Mouse (Mus musculus) c-Kit-positive CD71-positive TER-119-negative erythroid progenitor cells, embryonic 14.5 days (primary cell): ENCODE data around the gene Foxp4.
A peak's percentile ranks its signal among the peaks of the same experiment; 100 is the strongest.

Experiments
- DNase-seq: peaks from one replicate; pipeline ENCODE4 v3.0.0-alpha.2; 2013; ENCODE audit warnings: low read depth

The Foxp4 gene

DNA sequence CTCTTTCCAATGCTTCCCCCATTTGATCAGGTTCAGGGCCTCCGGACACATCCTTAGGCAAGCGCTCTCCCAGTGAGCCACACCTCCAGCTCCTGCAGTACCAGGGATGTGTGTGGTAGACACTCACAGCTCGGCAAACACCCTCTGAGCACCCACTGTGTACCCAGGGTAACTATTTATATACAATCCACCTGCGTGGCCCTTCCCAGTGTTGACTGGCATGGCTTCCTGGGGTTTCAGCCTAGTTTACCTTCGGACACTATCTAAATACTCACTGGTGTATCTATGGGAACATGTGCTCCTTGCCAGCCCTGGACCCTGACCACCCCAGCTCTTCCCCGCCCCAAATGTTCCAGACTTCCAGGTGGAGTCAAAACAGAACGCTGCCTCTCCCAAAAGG, 34.7 kb downstream of the Foxp4 start:
- DNase-seq = no peak

DNA sequence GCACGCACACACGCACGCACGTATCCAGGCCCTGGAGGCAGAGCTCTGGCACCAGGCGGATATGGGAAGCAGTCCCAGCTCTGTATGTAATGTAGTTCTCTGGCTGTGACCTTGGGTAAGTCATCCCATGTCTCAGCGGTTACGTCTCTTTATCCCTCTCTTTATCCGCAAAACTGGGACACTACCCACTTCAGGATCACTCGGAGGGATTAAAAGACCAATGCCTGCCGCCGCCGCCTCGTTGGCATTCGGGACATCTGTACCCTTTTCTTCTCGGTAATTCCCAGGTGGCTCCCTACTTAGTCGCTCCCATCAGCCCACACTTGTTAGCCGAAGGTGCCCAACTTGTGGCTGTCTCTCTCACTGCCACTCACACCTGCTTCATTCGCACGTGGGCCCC, 35.2 kb downstream of the Foxp4 start:
- DNase-seq = no peak

GRCm38 (mm10) chr17:47888641-47889040, 35.8 kb downstream of the Foxp4 start:
- no peak for DNase-seq

DNA sequence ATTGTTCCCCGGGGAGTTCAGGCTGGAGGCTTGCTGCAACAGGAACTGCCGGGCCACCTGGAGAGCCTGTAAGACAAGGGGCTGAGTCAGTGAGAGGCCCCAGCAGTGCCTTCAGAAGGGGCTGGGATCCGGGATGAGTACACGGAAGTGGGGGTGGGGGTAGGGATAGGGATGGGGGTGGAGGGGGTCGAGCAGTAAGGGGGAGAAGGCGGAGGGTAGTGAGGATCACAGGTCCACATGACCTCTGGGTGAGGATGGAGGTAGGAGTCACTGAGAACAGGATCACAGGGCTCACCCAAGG, 36.3 kb downstream of the Foxp4 start:
- no peak for DNase-seq

- DNase-seq = no peak
Measured at GRCm38 (mm10) chr17:47887381-47888154, 36.9 kb downstream of the Foxp4 start.

DNA sequence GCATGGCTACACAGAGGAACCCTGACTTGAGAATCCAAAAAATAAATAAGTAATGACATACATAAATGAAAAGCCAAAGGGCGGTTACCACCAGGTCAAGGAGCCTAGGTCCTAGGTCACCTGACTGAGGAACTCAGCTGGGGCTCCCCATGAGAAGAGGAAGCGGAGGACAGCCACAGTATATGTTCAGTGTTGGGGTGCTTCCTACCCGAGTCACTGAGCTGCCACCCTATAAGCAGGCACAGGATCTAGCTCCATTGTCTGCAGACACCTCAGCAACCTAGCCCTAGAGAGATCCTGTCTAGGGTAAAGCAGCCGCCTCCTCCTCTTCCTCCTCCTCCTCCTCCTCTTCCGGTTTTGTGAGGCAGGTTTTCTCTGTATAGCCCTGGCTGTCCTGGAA, 41.3 kb downstream of the Foxp4 start:
- no peak for DNase-seq

GRCm38 (mm10) chr17:47881330-47881729, 43.1 kb downstream of the Foxp4 start:
- no peak for DNase-seq

GRCm38 (mm10) chr17:47879207-47879606, 45.2 kb downstream of the Foxp4 start:
- DNase-seq = no peak

DNA sequence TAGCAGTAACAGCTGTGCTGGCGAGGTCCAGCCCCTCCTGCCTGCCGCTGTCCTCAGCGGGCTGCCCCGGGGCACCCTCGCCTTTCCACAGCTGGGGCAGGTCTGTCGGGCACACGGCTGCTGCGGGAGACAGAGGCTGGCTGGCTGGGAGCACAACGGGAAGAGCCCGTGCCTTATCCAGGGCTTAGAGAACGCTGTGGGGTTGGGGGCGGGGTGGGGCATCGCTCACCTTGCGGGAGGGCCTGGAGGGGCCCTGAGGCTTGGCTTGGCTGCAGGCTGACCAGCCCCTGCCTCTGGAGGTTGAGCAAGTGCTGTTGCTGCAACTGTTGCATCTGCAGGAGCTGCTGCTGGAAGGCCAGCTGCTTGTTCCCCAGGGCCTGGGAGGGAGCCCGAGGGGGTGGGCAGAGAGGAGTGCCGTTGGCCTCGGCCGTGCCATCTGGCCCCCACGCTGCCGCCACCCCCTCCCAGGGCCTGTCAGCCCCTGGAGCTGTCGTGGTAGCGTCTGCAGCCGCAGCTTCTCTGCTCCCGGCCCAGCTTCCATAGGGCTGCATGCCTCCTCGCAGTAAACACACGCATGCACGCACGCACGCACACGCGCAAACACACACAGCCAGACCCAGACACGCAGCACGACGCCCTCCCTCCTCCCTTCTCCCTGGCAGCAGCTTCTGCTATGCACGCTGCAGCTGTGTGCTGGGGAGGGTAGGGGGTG, 45.9 kb downstream of the Foxp4 start:
- no peak for DNase-seq

DNA sequence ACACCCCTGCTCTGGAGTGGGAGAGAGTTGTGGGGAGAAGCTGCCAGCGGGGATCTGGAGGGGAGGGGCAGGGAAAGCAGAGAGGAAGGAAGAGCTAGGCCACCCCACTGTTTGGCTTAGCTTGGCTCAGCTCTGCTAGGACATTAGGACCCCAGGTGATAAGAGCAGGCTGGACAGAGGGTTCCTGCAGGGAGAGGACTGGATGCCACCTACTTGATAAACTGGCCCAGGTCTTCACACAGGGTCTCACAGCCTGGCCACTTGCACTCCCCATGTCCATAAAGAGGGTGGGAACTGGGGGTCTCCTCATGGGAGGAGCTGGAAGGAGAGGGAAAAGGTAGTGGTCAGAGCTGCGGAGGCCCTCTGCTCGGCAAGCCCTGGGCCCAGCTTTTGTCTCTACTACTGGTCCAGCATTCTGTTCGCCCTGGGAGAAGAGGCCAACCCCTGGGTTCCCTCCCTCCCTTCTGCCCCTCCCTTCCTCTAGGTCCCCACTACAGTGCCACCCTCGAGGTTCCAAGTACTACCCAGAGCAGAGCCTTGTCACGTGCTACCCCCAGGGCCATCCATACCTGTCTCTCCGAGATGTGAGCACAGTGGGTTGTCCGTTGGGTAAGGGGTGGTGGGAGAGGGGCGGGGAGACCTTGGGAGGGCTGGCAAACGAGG, 46.6 kb downstream of the Foxp4 start:
- DNase-seq = no peak

DNA sequence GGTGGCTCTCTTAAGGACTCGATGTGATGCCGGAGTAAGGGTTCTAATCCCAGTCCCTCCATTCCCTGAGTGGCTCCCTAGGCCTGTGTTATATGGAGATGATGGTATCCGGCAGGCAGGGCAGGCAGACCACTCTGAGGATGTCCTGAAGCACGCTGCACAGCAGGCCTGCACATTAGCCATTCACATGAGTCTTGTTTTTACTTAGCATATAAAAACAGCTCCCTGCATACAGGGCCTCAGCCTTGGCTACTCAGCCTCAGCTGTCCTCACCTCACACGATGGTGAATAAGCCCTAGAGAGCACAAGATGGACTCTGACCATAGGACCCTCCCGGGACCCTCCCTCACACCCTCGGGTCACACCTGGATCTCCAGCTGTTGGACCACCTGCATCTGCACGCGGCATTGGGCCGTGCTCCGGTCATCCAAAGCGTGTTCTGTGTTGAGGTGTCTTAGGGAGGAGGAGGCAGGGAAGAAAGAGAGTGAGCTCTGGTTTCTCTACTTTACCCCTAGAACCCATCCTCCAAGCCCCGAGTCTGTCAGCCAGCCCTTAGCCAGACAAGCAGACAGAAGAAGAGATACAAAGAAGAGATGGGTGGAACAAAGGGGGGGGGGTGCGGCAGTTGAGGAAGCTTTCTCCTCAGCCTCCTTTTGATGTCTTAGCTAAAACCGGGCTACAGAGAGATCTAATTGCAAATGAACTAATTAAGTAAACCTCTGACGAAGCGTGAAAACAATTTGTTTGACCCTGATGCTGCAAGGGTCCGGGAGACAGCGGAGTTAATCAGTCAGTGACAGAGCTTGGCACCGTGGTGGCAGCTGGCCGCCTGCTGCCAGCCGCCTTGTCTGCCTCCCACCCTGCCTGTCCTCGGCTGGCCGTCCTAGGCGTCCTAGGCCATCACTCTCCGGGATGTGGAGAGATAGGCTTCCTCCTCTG, 47.4 kb downstream of the Foxp4 start:
- no peak for DNase-seq

- DNase-seq = peak; percentile 59
Measured at GRCm38 (mm10) chr17:47873341-47873791, 51.1 kb downstream of the Foxp4 start.

DNA sequence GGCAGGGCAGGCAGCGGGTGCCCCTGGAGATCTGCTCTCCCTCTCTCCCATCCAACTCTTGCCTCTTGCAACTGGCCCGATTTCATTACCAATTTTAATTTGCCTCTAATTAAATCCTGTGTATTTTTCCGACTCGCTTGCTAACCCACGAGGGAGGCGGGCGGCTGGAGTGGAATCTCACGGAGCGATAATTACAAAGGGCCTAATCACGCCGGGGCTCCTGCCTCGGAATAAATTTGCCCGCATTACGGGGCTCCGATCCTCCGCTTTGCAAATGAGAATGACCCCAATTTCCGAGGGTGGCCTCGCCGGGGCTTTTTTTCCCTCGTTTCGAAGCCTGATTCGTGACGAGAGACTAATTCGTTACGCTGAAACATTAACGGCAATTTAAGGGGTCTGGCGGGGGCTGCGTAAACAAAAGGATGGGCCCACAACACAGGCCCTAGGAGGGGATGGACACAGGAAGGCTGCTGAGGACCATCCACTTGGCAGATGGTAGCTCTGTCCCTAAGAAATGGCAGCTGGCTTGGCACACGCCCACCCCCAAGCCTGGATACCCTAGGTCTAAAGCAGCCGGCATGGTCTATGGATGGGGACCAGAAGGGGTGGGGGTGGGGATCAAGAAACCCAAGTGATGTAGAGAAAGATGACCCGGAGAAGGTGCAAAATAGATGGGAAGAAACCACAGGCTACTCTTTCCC, 52.0 kb downstream of the Foxp4 start:
- DNase-seq = no peak

GRCm38 (mm10) chr17:47869874-47870273, 54.6 kb downstream of the Foxp4 start:
- DNase-seq = no peak

DNA sequence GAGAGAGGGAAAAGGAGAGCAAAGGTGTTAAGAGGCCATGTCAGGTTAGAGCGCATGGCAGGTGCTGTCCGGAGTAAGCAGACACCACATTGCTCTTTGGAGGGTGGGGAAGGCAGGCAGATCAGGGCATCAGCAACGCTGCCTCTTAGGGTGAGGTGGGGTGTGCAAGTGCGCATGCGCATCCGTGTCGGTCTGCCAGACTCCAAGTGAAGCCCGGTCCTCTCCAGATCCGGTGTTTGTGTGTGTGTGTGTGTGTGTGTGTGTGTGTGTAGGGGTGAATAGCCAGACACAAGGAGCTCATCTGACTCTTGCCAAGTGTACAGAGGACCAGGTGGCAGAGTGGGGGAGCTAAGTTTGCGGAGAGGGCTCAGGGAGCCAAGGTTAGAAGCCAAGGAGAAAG, 58.4 kb downstream of the Foxp4 start:
- no peak for DNase-seq

DNA sequence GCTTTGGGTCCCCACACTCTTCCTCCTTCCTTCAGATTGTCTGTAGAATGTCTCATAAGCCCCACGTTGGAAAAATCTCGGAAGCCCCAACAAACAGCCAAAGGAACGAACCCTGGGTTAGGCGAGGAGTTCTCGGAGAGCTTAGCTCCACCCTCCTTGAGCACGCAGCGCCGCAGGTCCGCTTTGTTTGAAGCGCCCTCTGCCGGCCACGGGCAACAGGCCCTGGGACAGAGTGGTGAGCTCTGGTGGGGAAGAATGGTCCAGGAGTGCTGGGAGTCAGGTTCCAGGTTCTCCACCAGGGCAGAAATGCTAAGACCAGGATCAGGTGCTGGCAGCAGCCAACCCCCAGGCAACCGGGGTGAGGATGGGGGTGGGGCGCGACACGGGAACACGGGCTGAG, 59.9 kb downstream of the Foxp4 start:
- peak; percentile 61 for DNase-seq

- no peak for DNase-seq
Measured at GRCm38 (mm10) chr17:47863437-47863836, 61.0 kb downstream of the Foxp4 start.

GRCm38 (mm10) chr17:47863023-47863422, 61.4 kb downstream of the Foxp4 start:
- DNase-seq = no peak

GRCm38 (mm10) chr17:47855544-47855943, 68.9 kb downstream of the Foxp4 start:
- DNase-seq = no peak

DNA sequence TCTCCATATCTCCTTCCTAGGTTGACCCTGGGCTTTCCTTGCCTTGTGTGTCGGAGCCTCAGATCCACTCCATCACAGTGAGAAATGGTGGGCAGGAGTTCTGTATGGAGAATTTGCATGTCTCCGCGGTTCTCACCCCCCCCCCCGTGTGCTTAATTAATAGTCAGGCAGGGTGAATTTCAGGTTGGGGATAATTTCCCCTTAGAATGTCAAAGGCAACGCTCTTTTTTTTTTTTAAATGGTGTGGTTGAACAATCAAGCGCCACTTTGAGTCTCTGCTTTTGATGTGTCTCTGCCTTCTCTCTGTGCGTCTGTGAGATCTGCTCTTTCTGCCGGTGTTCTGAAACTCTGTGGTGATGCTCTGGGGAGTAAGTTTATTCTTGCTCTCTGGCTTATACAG, 69.5 kb downstream of the Foxp4 start:
- no peak for DNase-seq

DNA sequence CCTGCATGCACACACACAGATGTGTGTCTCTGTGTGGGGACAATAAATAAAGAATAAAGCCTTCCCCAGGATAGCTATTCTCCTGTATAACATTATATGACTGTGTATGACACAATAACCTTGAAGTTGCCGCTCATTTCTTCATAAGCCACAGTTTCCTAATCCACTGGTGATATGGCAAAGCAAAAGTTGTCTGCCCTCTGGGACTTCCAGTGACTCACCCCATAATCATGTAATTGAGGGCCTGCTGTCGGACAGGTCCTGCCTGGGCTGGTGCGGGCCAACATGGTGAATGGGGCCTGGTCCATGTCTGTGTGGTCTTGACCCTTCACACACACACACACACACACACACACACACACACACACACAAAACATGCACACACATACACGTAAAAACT, 70.7 kb downstream of the Foxp4 start:
- no peak for DNase-seq

GRCm38 (mm10) chr17:47853336-47853735, 71.1 kb downstream of the Foxp4 start:
- DNase-seq = no peak
